Mouse (Mus musculus): ENCODE measurements around the gene Ppif.

The Ppif gene

DNA sequence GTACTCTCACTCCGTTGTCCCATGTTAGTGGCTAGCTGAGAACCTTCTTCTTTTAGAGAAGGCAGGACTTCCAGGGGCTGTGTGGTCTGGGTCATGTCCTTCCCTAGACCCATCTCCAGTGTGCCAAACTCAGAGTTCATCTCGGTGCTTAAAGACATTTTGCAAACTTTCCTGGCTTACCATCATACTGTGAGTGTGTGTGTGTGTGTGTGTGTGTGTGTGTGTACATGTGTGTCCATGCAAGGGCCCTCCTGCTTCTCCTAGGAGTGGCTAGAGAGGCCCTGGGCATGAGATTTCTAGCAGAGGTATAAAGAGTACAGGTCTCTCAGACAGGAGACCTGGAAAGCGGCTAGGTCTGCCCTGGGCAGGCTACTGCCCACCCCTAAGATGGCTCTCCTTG is 42.2 kb downstream of the Ppif start:
- no peak for DNase-seq (ENCODE audit: low spot score in 2 of 2)

DNA sequence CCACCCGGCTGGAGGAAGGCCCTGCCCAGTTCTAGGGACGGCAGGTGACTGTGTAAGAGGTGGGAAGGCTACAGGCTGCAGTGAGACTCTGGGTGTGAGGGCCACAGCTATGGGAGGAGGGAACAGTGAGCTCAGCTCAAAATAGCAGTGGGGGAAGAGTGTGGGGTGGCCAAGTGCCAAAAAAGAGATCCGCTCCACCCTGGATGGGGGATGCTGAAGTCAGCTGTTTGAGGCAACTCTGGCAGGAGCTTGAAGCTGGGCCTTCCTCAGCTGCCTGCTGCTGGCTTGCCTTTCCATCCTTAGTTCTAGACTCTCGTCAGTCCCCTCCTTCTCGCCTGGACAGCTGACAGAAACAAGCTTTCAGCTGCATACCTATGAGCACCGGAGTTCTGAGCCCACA is 42.6 kb downstream of the Ppif start:
- DNase-seq (ENCODE audit: low spot score in 2 of 2) = peak in 1 of 2 experiments; percentile 77

GRCm38 (mm10) chr14:25738591-25739001 is 44.6 kb downstream of the Ppif start:
- peak in 1 of 2 experiments; percentile 54 for DNase-seq (ENCODE audit: low spot score in 2 of 2)

GRCm38 (mm10) chr14:25739957-25740565 is 46.1 kb downstream of the Ppif start:
- no peak for DNase-seq (ENCODE audit: low spot score in 2 of 2)

DNA sequence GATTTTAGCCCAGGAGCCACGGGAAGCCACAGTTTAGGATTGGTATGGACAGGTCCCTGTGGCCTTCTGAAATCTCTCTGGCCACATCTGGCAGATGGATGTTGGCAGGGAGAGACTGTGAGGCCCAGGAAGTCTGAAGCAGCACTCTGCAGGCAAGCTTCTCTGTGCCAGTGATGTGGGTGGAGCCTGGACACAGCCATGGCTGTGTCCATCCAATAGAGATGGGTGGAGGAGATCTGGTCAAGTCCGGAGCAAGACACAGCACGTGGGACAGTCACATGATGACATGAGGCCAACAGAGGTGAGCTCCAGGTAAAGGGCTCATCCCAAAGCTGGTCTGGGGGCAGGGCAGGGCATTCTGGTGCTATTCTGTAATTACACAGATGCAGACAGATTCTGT is 47.3 kb downstream of the Ppif start:
- no peak for DNase-seq (ENCODE audit: low spot score in 2 of 2)

DNA sequence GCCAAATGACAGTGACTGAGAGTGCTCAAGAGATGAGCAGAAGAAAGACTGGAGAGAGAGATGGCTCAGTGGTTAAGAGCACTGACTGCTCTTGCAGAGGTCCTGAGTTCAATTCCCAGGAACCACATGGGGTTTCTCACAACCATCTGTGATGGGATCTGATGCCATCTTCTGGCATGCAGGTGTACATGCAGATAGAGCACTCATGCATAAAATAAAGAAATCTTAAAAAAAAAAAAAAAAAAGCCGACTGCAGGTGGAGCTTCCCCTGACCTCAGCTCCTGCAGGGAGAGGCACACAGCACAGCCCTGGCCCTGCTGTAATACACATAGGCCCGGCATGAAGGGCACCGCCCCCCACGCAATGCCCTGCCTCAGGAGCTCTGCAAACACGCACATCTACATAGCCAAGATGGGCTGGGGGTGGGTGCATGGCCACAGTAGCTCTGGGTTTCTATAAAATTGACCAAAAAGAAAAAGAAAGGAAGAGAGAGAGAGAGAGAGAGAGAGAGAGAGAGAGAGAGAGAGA is 48.0 kb downstream of the Ppif start:
- no peak for DNase-seq (ENCODE audit: low spot score in 2 of 2)

- no peak for DNase-seq (ENCODE audit: low spot score in 2 of 2)
Measured at GRCm38 (mm10) chr14:25742943-25743342, 49.0 kb downstream of the Ppif start.

- DNase-seq (ENCODE audit: low spot score in 2 of 2) = no peak
Measured at GRCm38 (mm10) chr14:25745365-25746184, 51.6 kb downstream of the Ppif start.

DNA sequence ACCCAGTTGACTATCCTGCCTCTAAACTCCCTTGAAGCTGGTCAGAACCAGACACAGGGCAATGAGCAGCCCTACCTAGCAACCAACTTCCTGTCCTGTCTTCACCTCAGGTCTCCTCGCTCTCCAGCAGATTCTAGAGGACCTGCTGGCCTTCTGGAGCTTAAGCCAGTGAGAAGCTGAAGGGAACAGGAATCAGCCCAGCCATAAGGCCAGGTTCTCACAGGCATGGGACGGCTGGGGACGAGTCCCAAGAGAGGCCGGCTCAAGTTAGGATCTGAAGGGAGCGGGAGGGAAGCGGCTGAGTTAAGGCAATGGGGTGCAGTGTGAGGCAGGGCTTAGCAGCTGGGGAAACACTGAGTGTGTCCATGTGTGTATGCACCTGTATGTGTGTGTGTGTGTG is 52.4 kb downstream of the Ppif start:
- DNase-seq (ENCODE audit: low spot score in 2 of 2) = no peak

DNA sequence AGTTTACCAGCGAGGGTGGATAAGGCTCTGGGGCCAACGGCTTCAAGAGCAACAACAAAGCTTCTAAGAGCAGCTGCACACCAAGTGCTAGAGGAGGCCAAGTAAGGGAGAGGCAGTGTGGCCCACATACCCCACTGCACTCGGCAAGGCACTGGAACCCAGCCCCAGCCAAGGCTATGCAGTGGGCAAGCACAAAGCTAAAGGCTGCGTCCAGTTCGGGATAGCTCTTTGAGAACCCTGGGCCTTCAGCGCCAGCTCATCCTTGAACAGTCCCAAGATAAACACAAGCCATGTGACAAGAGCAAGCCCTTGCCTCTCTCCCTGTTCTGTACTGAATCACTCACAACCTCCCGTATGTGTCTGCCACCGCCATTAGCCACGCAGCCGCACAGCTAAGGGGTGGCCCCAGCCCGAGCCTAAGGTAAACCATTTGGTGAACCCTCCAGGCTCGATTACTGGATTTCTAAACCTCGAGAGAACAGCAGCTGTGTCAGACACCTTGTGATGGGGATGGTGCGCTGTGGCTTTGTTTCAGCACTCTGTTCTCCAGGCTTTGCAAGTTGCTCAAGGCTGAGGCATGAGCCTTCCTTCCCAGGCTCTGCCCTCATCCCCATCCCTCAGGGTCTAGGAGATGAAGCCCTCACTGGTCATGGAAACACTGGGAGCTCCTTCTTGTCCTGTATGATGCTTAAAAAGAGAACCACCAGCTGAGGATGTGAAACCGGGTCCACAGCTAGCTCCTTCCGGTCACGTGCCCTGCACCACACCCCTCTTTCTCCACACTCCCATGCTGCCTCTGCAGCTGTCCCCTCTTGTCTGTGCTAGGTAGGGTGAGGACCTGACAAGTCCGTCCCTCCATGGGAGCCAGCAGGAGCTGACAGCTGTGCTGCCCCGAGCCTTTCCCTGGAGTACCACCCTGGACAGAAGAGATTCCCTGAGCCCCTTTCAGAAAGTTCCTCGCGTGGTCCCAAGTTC is 53.3 kb downstream of the Ppif start:
- DNase-seq (ENCODE audit: low spot score in 2 of 2) = no peak

DNA sequence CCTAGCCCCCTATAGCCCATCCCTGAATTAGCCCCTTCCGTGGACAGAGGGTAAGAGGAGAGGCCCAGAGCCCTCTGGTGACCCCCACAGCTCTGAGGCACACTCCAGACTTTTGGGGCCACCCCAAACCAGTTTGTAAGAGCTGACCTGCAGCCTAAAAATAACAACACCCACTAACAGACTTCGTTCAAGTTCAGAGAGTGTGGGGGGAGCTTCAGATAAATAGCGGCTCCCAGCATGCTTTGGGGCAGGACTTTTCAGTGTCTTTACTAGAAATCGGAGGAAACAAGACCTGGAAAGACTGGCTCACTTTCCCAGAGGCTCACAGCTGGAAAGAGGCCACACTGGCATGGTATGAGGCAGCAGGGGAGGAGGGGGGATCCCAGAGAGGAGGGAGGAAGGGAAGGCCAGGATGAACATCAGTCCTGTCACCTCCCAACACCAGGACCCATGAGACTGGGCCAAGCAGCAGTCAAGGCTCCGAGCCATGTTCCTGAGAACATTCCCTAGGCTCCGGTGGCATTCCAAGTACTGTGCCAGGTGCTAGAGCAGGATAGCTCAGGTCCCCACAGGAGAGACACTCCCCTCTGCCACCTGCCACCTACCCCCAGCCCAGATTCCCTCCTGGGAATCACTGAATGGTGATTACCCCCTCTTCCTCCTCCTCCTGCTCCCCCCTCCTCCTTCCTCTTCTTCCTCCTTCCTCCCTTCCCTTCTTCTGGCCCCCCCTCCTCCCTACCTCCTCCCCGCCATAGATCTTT is 54.2 kb downstream of the Ppif start:
- no peak for DNase-seq (ENCODE audit: low spot score in 2 of 2)

- DNase-seq (ENCODE audit: low spot score in 2 of 2) = peak in 1 of 2 experiments; percentile 57
Measured at GRCm38 (mm10) chr14:25749143-25749909, 55.4 kb downstream of the Ppif start.
